Mouse (Mus musculus) midbrain, embryonic 12.5 days (tissue): ENCODE measurements at regions not wholly inside any gene's neighbourhood (a gene's known extent, or its start where the extent isn't known, plus 50 kb on each side); places are given as distances from the start of the nearest gene placed in this dataset.

Source experiments
- ATAC-seq: fragments of 200-750 bp; cut with Nextera tagmentation; 2 replicates; pipeline ENCODE4 v1.8.0; 2017; ENCODE audit warnings: low read depth, moderate TSS enrichment, moderate library complexity; ENCODE audit not compliant: low FRiP score
- H3K27ac ChIP-seq: fragments of 300-500 bp; sonication (generic); replicated peaks from 2 replicates; pipeline ENCODE4 v1.5.1; 2016; ENCODE audit warnings: mild to moderate bottlenecking
- H3K27me3 ChIP-seq: fragments of 300-500 bp; sonication (generic); 2 replicates; pipeline ENCODE4 v1.6.1; 2016; ENCODE audit warnings: mild to moderate bottlenecking
- H3K36me3 ChIP-seq: fragments of 300-500 bp; sonication (generic); 2 replicates; pipeline ENCODE4 v1.6.1; 2016
- H3K4me1 ChIP-seq: fragments of 300-500 bp; sonication (generic); 2 replicates; pipeline ENCODE4 v1.6.1; 2016
- H3K4me2 ChIP-seq: fragments of 300-500 bp; sonication (generic); replicated peaks from 2 replicates; pipeline ENCODE4 v1.6.1; 2016; ENCODE audit warnings: mild to moderate bottlenecking, moderate library complexity
- H3K4me3 ChIP-seq: fragments of 300-500 bp; sonication (generic); 2 replicates; pipeline ENCODE4 v1.5.1; 2016; ENCODE audit warnings: mild to moderate bottlenecking
- H3K9ac ChIP-seq: fragments of 300-500 bp; sonication (generic); replicated peaks from 2 replicates; pipeline ENCODE4 v1.6.1; 2016; ENCODE audit warnings: mild to moderate bottlenecking, moderate library complexity
- H3K9me3 ChIP-seq: fragments of 300-500 bp; sonication (generic); 2 replicates; pipeline ENCODE4 v1.6.1; 2016; ENCODE audit warnings: mild to moderate bottlenecking
- WGBS: fragments of 180-500 bp; shearing (Covaris S2); methylation state at CpG from one replicate; pipeline ENCODE4 v1.1.7; 2016; 5-methylcytosine and 5-hydroxymethylcytosine counted together

GRCm38 (mm10) chr1:41157651-41158513, 352.5 kb downstream of the Tmem182 start:
- Histone ChIP-seq H3K27me3 (no peaks in the 10 kb centered on the region), H3K27ac (peak overlapping the region; percentile 88), H3K9ac (no peak overlapping the region; the same call in 1 of the 2 replicates), H3K4me2 (peak overlapping the region; percentile 45), H3K4me3 (peak overlapping the region; percentile 15; the same call in 1 of the 2 replicates), H3K4me1 (peaks cover 48% of the 10 kb centered on the region), H3K36me3 (no peaks in the 10 kb centered on the region), H3K9me3 (no peaks in the 10 kb centered on the region)
- ATAC-seq = peak; percentile 96
- 15% methylated on average over 19 of the region's 21 CpGs for WGBS

- H3K9me3 ChIP-seq = no peaks in the 10 kb centered on the region
- peak overlapping the region; percentile 38 for H3K4me2 ChIP-seq
- H3K4me1 ChIP-seq = peaks cover 26% of the 10 kb centered on the region
- ATAC-seq = peak; percentile 92
- no peak overlapping the region for H3K4me3 ChIP-seq
- H3K27ac ChIP-seq = peak overlapping the region; percentile 81
- 5% methylated on average over 12 of the region's 12 CpGs for WGBS
- H3K36me3 ChIP-seq = no peaks in the 10 kb centered on the region
- H3K27me3 ChIP-seq = no peaks in the 10 kb centered on the region
- no peak overlapping the region for H3K9ac ChIP-seq
Observed at GRCm38 (mm10) chr1:41165878-41166786, 360.7 kb downstream of the Tmem182 start.

GRCm38 (mm10) chr1:41166787-41167420, 361.5 kb downstream of the Tmem182 start:
- H3K27ac ChIP-seq = peak overlapping the region; percentile 81
- H3K4me2 ChIP-seq = peak overlapping the region; percentile 38
- peak; percentile 79 for ATAC-seq
- peaks cover 26% of the 10 kb centered on the region for H3K4me1 ChIP-seq
- no peak overlapping the region for H3K9ac ChIP-seq
- H3K27me3 ChIP-seq = no peaks in the 10 kb centered on the region
- H3K9me3 ChIP-seq = no peaks in the 10 kb centered on the region
- no peaks in the 10 kb centered on the region for H3K36me3 ChIP-seq
- 23% methylated on average over 4 of the region's 4 CpGs for WGBS
- no peak overlapping the region for H3K4me3 ChIP-seq

- Histone ChIP-seq H3K9ac (no peak overlapping the region), H3K27me3 (0 out of 2 replicates have a peak, but pooled peaks cover 4% of the 10 kb centered on the region), H3K4me1 (peaks cover 4% of the 10 kb centered on the region; the same call in 1 of the 2 replicates), H3K27ac (no peak overlapping the region), H3K4me2 (no peak overlapping the region), H3K4me3 (no peak overlapping the region), H3K36me3 (no peaks in the 10 kb centered on the region), H3K9me3 (no peaks in the 10 kb centered on the region)
- ATAC-seq = no peak
- 92% methylated on average over 6 of the region's 6 CpGs for WGBS
Observed at GRCm38 (mm10) chr1:41186991-41187390, 381.6 kb downstream of the Tmem182 start.

- H3K4me1 ChIP-seq = no peaks in the 10 kb centered on the region
- ATAC-seq = no peak
- no peaks in the 10 kb centered on the region for H3K27me3 ChIP-seq
- no peaks in the 10 kb centered on the region for H3K9me3 ChIP-seq
- H3K9ac ChIP-seq = no peak overlapping the region
- 84% methylated on average over 2 of the region's 2 CpGs for WGBS
- H3K36me3 ChIP-seq = no peaks in the 10 kb centered on the region
- H3K4me2 ChIP-seq = no peak overlapping the region
- H3K27ac ChIP-seq = no peak overlapping the region
- H3K4me3 ChIP-seq = no peak overlapping the region
Observed at GRCm38 (mm10) chr1:41212876-41213275, 407.5 kb downstream of the Tmem182 start.

- ATAC-seq = no peak
- Histone ChIP-seq H3K4me1 (no peaks in the 10 kb centered on the region), H3K4me2 (no peak overlapping the region), H3K4me3 (no peak overlapping the region), H3K9me3 (no peaks in the 10 kb centered on the region), H3K36me3 (no peaks in the 10 kb centered on the region), H3K27ac (no peak overlapping the region), H3K9ac (no peak overlapping the region), H3K27me3 (no peaks in the 10 kb centered on the region)
- 97% methylated on average over 1 of the region's 1 CpGs for WGBS
Observed at GRCm38 (mm10) chr1:41225851-41226250, 420.4 kb downstream of the Tmem182 start.

GRCm38 (mm10) chr1:41235335-41235734, 429.9 kb downstream of the Tmem182 start:
- Histone ChIP-seq H3K9ac (no peak overlapping the region), H3K27ac (no peak overlapping the region), H3K4me1 (peaks cover 2% of the 10 kb centered on the region; the same call in 1 of the 2 replicates), H3K27me3 (no peaks in the 10 kb centered on the region), H3K4me2 (no peak overlapping the region), H3K9me3 (no peaks in the 10 kb centered on the region), H3K4me3 (no peak overlapping the region), H3K36me3 (no peaks in the 10 kb centered on the region)
- no peak for ATAC-seq
- 63% methylated on average over 7 of the region's 7 CpGs for WGBS

GRCm38 (mm10) chr1:41243000-41243399, 437.6 kb downstream of the Tmem182 start:
- no peaks in the 10 kb centered on the region for H3K36me3 ChIP-seq
- no peak overlapping the region for H3K9ac ChIP-seq
- ATAC-seq = no peak
- H3K4me1 ChIP-seq = no peaks in the 10 kb centered on the region
- no peaks in the 10 kb centered on the region for H3K9me3 ChIP-seq
- no peak overlapping the region for H3K4me2 ChIP-seq
- 58% methylated on average over 6 of the region's 6 CpGs for WGBS
- H3K27me3 ChIP-seq = no peaks in the 10 kb centered on the region
- H3K27ac ChIP-seq = no peak overlapping the region
- no peak overlapping the region for H3K4me3 ChIP-seq

GRCm38 (mm10) chr1:41244627-41245026, 439.2 kb downstream of the Tmem182 start:
- ATAC-seq = no peak
- no peak overlapping the region for H3K4me2 ChIP-seq
- WGBS = 94% methylated on average over 12 of the region's 12 CpGs
- no peaks in the 10 kb centered on the region for H3K9me3 ChIP-seq
- H3K27ac ChIP-seq = no peak overlapping the region
- no peaks in the 10 kb centered on the region for H3K27me3 ChIP-seq
- no peak overlapping the region for H3K9ac ChIP-seq
- no peak overlapping the region for H3K4me3 ChIP-seq
- no peaks in the 10 kb centered on the region for H3K4me1 ChIP-seq
- no peaks in the 10 kb centered on the region for H3K36me3 ChIP-seq

GRCm38 (mm10) chr1:41264214-41264613, 458.8 kb downstream of the Tmem182 start:
- no peak overlapping the region for H3K9ac ChIP-seq
- no peaks in the 10 kb centered on the region for H3K27me3 ChIP-seq
- H3K27ac ChIP-seq = no peak overlapping the region
- H3K4me2 ChIP-seq = no peak overlapping the region
- H3K4me3 ChIP-seq = no peak overlapping the region
- peak; percentile 47; the same call in 1 of the 2 replicates for ATAC-seq
- peaks cover 1% of the 10 kb centered on the region for H3K4me1 ChIP-seq
- H3K36me3 ChIP-seq = no peaks in the 10 kb centered on the region
- H3K9me3 ChIP-seq = no peaks in the 10 kb centered on the region
- 34% methylated on average over 10 of the region's 10 CpGs for WGBS

GRCm38 (mm10) chr1:41271111-41271730, 465.8 kb downstream of the Tmem182 start:
- H3K4me3 ChIP-seq = no peak overlapping the region
- no peaks in the 10 kb centered on the region for H3K36me3 ChIP-seq
- peak; percentile 67 for ATAC-seq
- no peaks in the 10 kb centered on the region for H3K27me3 ChIP-seq
- H3K9ac ChIP-seq = no peak overlapping the region
- H3K27ac ChIP-seq = peak overlapping the region; percentile 21
- H3K9me3 ChIP-seq = no peaks in the 10 kb centered on the region
- 14% methylated on average over 4 of the region's 4 CpGs for WGBS
- H3K4me2 ChIP-seq = peak overlapping the region; percentile 27; the same call in 1 of the 2 replicates
- H3K4me1 ChIP-seq = peaks cover 55% of the 10 kb centered on the region
